Mouse (Mus musculus) kidney, embryonic 14.5 days (tissue): ENCODE data around the gene Eya2. TPM values are rescaled to one million over a fixed set of nuclear protein-coding genes. Genes with fewer than 3 reads are reported as not detected.

Experiments used
- ATAC-seq: fragments of 200-750 bp; cut with Nextera tagmentation; 2 replicates; pipeline ENCODE4 v1.8.0; 2017; ENCODE audit warnings: moderate number of reproducible peaks, mild to moderate bottlenecking, moderate TSS enrichment, moderate library complexity; ENCODE audit not compliant: low FRiP score, low TSS enrichment
- H3K27ac ChIP-seq: fragments of 300-500 bp; sonication (generic); 2 replicates; pipeline ENCODE4 v1.5.1; 2014; ENCODE audit warnings: low read depth, mild to moderate bottlenecking, low read length, moderate library complexity, mixed read lengths
- H3K27me3 ChIP-seq: fragments of 300-500 bp; sonication (generic); 2 replicates; pipeline ENCODE4 v1.6.1; 2014; ENCODE audit warnings: mild to moderate bottlenecking, low read length; ENCODE audit not compliant: control insufficient read depth, insufficient read depth
- H3K36me3 ChIP-seq: fragments of 300-500 bp; sonication (generic); 2 replicates; pipeline ENCODE4 v1.6.1; 2014; ENCODE audit warnings: low read length, mixed read lengths; ENCODE audit not compliant: control insufficient read depth, insufficient read depth
- H3K4me1 ChIP-seq: fragments of 300-500 bp; sonication (generic); 2 replicates; pipeline ENCODE4 v1.6.1; 2014; ENCODE audit warnings: low read length, mixed read lengths; ENCODE audit not compliant: control insufficient read depth, insufficient read depth
- H3K4me2 ChIP-seq: fragments of 300-500 bp; sonication (generic); replicated peaks from 2 replicates; pipeline ENCODE4 v1.6.1; 2014; ENCODE audit warnings: low read depth, mild to moderate bottlenecking, low read length
- H3K4me3 ChIP-seq: fragments of 300-500 bp; sonication (generic); 2 replicates; pipeline ENCODE4 v1.5.1; 2014; ENCODE audit warnings: mild to moderate bottlenecking, low read length
- H3K9ac ChIP-seq: fragments of 300-500 bp; sonication (generic); 2 replicates; pipeline ENCODE4 v1.6.1; 2014; ENCODE audit warnings: low read depth, mild to moderate bottlenecking, low read length, moderate library complexity
- H3K9me3 ChIP-seq: fragments of 300-500 bp; sonication (generic); 2 replicates; pipeline ENCODE4 v1.6.1; 2016; ENCODE audit warnings: low read length; ENCODE audit not compliant: control insufficient read depth
- WGBS: fragments of 180-500 bp; shearing (Covaris S2); extraction: QIAGEN DNeasy Blood & Tissue Kit; methylation state at CpG from one replicate; pipeline ENCODE4 v1.1.7; 2014; 5-methylcytosine and 5-hydroxymethylcytosine counted together
- polyA plus RNA-seq: library from polyadenylated mRNA; unstranded; fragments of >200 nt; fragmentation: Nextera tagmentation; extraction: Ambion mirVana; gene quantifications from 2 replicates; pipeline ENCODE4 v1.2.1, GENCODE M21; 2014

Gene Eya2
- polyA plus RNA-seq, 1 experiment from 2014 or later, result 10.4 TPM

DNA sequence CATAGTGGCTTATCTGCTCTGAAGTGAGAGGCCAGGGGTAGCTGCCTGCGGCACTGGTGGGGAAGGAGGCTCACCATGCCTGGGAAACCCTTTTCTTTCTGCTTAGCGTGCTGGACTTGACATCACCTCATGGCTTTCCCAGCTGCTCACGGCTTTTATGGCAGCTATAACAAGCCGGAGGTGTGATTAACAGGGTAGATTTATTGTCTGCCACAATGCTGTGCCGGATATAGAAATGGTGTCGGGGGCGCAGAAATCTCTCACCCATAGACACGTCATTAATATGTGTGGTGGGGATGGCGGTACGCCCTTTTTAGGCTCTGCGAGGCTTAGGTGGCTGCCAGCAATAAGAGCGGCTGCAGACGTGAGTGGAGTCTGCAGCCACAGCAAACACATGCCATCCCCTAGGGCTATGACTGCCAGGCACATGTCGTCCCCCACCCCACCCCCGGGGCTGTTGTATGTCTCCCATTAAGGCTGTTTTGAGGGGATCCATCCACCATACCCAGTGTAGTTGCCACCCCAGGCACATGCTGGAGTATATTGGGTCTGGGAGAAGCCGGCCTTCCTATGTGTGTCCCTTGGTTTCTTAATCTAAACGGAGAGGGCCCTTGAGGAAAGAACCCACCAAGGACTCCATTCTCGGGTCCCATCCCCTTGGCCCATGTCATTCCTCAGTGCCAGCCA is 137.9 kb downstream of the Eya2 start:
- Histone ChIP-seq H3K4me2 (no peak overlapping the region), H3K9me3 (0 out of 2 replicates have a peak, but pooled peaks cover 3% of the 10 kb centered on the region), H3K27me3 (no peaks in the 10 kb centered on the region), H3K27ac (no peak overlapping the region; the same call in 1 of the 2 replicates), H3K36me3 (no peaks in the 10 kb centered on the region; the same call in 1 of the 2 replicates), H3K9ac (no peak overlapping the region), H3K4me1 (peaks cover 6% of the 10 kb centered on the region), H3K4me3 (no peak overlapping the region)
- ATAC-seq, result peak; percentile 58
- WGBS, result 35% methylated on average over 18 of the region's 18 CpGs

DNA sequence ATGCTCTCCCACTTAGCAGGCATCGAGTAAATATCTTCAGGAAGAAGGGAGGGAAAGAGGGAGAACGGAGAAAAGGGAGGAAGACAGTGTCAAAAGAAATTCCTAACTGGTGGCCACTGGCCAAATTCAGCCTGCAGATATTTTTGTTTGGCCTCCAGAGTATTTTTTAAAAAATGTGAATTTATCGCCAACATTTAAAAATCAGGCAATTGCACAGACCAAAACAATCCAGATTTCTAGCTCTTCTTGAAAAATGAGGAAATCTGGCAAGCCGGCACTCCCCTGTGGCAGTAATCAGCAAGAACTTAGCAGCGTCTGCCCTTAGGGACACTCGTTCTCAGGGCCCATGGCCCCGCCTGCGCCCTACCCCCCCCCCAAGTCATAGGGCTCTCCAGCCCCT is 138.9 kb downstream of the Eya2 start:
- 0 out of 2 replicates have a peak, but pooled peaks cover 3% of the 10 kb centered on the region for H3K9me3 ChIP-seq
- H3K27me3 ChIP-seq, result no peaks in the 10 kb centered on the region
- H3K36me3 ChIP-seq, result no peaks in the 10 kb centered on the region; the same call in 1 of the 2 replicates
- H3K4me3 ChIP-seq, result no peak overlapping the region
- no peak for ATAC-seq
- H3K27ac ChIP-seq, result no peak overlapping the region; the same call in 1 of the 2 replicates
- WGBS, result 70% methylated on average over 8 of the region's 8 CpGs
- no peak overlapping the region for H3K4me2 ChIP-seq
- H3K9ac ChIP-seq, result no peak overlapping the region
- peaks cover 6% of the 10 kb centered on the region for H3K4me1 ChIP-seq

DNA sequence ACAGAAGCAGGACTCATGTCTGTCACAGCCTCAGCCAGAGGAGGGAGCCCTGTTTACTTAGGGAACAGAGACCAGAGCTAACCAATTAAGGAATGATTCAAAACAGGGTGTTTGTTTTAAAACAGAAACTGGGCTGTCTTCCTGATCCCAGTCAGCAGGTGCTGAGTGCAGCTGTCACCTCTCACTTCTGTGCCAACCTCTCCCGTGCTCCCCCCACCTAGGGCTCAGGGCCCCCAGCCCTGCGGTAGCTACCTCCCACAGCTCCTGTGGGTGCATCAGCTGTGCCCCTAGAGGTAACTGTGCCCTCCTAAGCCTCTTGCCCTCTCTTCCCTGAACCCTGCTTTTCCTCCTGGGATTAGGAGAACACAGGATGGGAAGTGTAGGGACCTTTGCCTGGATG is 141.5 kb downstream of the Eya2 start:
- Histone ChIP-seq H3K4me1 (peaks cover 11% of the 10 kb centered on the region), H3K27ac (no peak overlapping the region), H3K36me3 (no peaks in the 10 kb centered on the region; the same call in 1 of the 2 replicates), H3K9me3 (0 out of 2 replicates have a peak, but pooled peaks cover 3% of the 10 kb centered on the region), H3K9ac (no peak overlapping the region), H3K4me2 (no peak overlapping the region), H3K4me3 (no peak overlapping the region), H3K27me3 (no peaks in the 10 kb centered on the region)
- 38% methylated on average over 2 of the region's 2 CpGs for WGBS
- no peak for ATAC-seq

DNA sequence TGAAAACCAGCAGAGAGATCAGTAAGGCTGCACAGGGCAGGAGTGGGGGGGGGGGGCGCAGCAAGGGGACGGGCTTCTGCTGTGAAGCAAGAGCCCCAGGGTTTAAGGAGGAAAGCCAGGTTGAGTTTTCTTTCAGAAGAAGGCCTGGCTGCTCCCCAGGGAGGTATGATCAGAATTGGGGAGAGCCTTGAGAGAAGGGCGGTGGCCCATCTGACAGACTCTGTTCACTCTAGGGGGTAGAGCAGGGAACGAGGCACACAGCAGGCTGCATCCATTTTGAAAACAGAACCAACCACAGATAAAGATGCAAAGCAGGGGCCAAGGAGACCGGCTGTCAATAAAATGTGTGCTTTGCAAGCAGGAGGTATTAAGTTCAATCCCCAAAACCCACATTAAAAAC is 145.5 kb downstream of the Eya2 start:
- Histone ChIP-seq H3K9me3 (no peaks in the 10 kb centered on the region), H3K4me2 (no peak overlapping the region), H3K27ac (peak overlapping the region; percentile 57; the same call in 1 of the 2 replicates), H3K4me3 (no peak overlapping the region), H3K27me3 (no peaks in the 10 kb centered on the region), H3K4me1 (peaks cover 12% of the 10 kb centered on the region), H3K36me3 (no peaks in the 10 kb centered on the region; the same call in 1 of the 2 replicates), H3K9ac (no peak overlapping the region)
- no peak for ATAC-seq
- WGBS, result 53% methylated on average over 5 of the region's 5 CpGs

DNA sequence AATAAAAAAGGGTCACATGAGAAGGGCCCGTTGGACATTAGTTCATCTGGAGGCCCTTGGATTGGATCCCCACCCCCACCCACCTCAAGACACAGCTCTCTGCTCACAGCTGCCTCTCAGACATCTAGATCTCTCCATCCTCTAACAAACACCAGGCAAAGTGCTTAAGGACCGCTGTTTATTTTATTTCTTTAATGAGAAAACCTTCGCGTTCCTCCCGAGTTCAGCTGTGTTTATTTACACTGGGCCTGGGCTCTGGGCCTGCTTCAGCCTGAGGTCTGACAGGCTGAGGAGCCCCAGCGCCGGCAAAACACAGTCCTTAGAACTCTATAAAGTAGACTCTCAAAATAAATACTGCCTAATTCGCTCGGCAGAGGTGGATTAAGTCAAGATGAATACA is 146.2 kb downstream of the Eya2 start:
- peak; percentile 41; the same call in 1 of the 2 replicates for ATAC-seq
- 5% methylated on average over 9 of the region's 9 CpGs for WGBS
- Histone ChIP-seq H3K9ac (no peak overlapping the region), H3K4me3 (peak overlapping the region; percentile 29; the same call in 1 of the 2 replicates), H3K4me2 (peak overlapping the region; percentile 12), H3K9me3 (no peaks in the 10 kb centered on the region), H3K27me3 (no peaks in the 10 kb centered on the region), H3K36me3 (no peaks in the 10 kb centered on the region; the same call in 1 of the 2 replicates), H3K27ac (peak overlapping the region; percentile 77; the same call in 1 of the 2 replicates), H3K4me1 (peaks cover 12% of the 10 kb centered on the region)

DNA sequence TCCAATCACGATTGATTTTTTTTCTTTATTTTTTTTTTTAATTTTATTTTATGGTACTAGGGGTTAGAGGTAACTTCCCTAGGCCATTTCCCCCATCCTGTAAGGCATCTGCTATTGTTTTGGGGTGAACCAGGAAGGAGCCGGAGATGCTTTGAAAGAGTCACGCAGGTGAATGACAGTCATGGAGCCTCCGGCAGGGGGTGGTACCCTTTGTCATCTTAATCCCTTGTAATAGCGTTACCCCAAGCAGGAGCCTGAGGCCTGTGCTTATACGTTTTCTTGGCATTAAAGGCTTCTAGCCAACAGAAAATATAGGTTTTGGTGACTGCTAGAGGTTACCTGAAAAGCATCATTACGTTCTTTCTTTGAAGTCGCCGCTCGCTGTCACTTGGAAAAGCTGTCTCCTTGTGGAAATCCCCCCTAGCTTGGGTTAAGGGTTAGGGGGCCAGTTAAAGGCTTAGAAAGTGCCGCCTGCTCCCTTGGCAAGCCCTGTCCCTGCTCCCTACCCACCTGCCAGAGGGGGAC is 146.8 kb downstream of the Eya2 start:
- Histone ChIP-seq H3K9me3 (no peaks in the 10 kb centered on the region), H3K4me2 (peak overlapping the region; percentile 12), H3K9ac (peak overlapping the region; percentile 40), H3K36me3 (no peaks in the 10 kb centered on the region; the same call in 1 of the 2 replicates), H3K27ac (peak overlapping the region; percentile 77), H3K27me3 (no peaks in the 10 kb centered on the region), H3K4me1 (peaks cover 12% of the 10 kb centered on the region), H3K4me3 (peak overlapping the region; percentile 29)
- 18% methylated on average over 11 of the region's 11 CpGs for WGBS
- ATAC-seq, result no peak

DNA sequence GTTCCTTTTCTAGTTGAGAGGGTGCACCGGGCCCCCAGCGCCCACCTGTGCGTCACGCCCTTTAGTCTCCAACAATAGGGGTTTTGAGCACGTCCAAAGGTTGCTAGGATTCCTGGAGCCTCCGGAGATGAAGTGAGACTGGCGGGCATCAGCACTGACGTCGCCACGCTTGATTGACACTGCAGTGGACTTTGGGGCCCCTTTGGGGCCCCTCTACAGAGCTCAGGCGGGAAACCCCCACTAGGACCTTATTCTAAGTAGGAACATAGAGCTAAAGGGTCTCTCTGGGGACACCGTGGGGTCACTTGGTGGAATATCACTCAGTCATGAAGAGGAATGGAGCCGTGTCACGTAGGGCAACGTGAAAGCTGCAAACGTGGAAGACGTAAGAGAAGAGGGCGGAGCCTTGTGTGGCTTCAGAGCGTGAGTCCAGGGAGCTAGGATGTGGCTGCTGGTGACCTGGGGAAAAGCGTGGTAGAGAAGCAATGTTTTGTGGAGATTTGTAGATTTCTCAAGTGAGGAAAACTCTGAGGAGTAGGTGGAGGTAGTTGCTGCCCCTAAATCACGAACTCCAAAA is 147.5 kb downstream of the Eya2 start:
- Histone ChIP-seq H3K9ac (peak overlapping the region; percentile 40; the same call in 1 of the 2 replicates), H3K4me3 (peak overlapping the region; percentile 9; the same call in 1 of the 2 replicates), H3K4me1 (peaks cover 12% of the 10 kb centered on the region), H3K4me2 (peak overlapping the region; percentile 12), H3K36me3 (no peaks in the 10 kb centered on the region; the same call in 1 of the 2 replicates), H3K27ac (peak overlapping the region; percentile 77; the same call in 1 of the 2 replicates), H3K9me3 (no peaks in the 10 kb centered on the region), H3K27me3 (no peaks in the 10 kb centered on the region)
- WGBS, result 31% methylated on average over 21 of the region's 21 CpGs
- peak; percentile 50; the same call in 1 of the 2 replicates for ATAC-seq

DNA sequence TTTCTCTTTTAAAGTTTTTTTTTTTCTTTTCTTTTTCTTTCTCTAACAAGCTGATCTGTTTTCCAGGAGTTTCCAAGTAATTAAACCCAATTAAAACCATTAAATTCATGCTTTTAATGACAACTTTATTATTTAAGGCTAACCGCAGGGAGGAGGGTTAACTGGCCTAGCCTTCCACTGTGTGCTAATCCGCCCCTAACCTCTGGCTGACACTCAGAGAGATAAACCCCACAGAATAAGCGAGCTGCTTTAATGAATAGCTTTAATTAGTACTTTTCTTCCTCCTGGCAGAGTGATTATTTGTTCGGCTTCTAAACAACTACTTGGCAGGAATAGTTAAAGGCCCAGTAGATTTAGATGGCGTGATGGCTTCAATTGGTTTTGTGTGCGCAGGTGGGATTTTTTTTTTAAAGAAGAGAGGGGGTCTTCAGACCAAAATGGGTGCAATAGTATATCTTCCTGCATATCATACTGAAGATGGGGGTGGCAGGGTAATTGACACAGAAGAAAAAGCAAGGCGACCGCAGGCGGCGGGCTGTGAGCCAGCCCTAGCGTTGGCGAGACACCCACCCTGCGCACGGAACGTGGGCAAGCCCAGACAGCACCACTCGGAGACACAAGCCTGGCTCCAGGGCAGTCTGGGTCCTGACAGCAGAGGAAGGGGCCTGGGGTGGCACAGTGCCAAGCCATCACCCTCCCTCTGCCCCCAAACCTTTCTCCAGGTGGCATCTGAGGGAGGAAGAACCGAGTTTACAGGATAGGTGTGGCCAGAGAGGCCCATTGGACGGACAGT is 150.7 kb downstream of the Eya2 start:
- no peak overlapping the region for H3K27ac ChIP-seq
- H3K4me3 ChIP-seq, result no peak overlapping the region
- no peak overlapping the region for H3K4me2 ChIP-seq
- no peak overlapping the region for H3K9ac ChIP-seq
- H3K27me3 ChIP-seq, result no peaks in the 10 kb centered on the region
- no peaks in the 10 kb centered on the region for H3K36me3 ChIP-seq
- peaks cover 12% of the 10 kb centered on the region for H3K4me1 ChIP-seq
- no peak for ATAC-seq
- WGBS, result 76% methylated on average over 18 of the region's 18 CpGs
- H3K9me3 ChIP-seq, result no peaks in the 10 kb centered on the region
